Mouse (Mus musculus) neural tube, embryonic 15.5 days (tissue): ENCODE measurements at regions not wholly inside any gene's neighbourhood (a gene's known extent, or its start where the extent isn't known, plus 50 kb on each side); places are given as distances from the start of the nearest gene placed in this dataset.

Experiments
- ATAC-seq: fragments of 200-750 bp; cut with Nextera tagmentation; 2 replicates; pipeline ENCODE4 v1.8.0; 2017; ENCODE audit warnings: mild to moderate bottlenecking, moderate TSS enrichment, moderate library complexity; ENCODE audit not compliant: low FRiP score
- H3K27ac ChIP-seq: fragments of 300-500 bp; sonication (generic); replicated peaks from 2 replicates; pipeline ENCODE4 v1.5.1; 2015; ENCODE audit warnings: mild to moderate bottlenecking, inconsistent platforms
- H3K27me3 ChIP-seq: fragments of 300-500 bp; sonication (generic); replicated peaks from 2 replicates; pipeline ENCODE4 v1.6.1; 2015; ENCODE audit warnings: inconsistent platforms
- H3K36me3 ChIP-seq: fragments of 300-500 bp; sonication (generic); 2 replicates; pipeline ENCODE4 v1.6.1; 2015; ENCODE audit warnings: inconsistent platforms
- H3K4me1 ChIP-seq: fragments of 300-500 bp; sonication (generic); 2 replicates; pipeline ENCODE4 v1.6.1; 2015; ENCODE audit warnings: inconsistent platforms
- H3K4me2 ChIP-seq: fragments of 300-500 bp; sonication (generic); 2 replicates; pipeline ENCODE4 v1.6.1; 2015; ENCODE audit warnings: inconsistent platforms, mild to moderate bottlenecking, moderate library complexity
- H3K4me3 ChIP-seq: fragments of 300-500 bp; sonication (generic); replicated peaks from 2 replicates; pipeline ENCODE4 v1.5.1; 2015; ENCODE audit warnings: mild to moderate bottlenecking, inconsistent platforms
- H3K9ac ChIP-seq: fragments of 300-500 bp; sonication (generic); replicated peaks from 2 replicates; pipeline ENCODE4 v1.6.1; 2015; ENCODE audit warnings: mild to moderate bottlenecking, inconsistent platforms
- H3K9me3 ChIP-seq: fragments of 300-500 bp; sonication (generic); replicated peaks from 2 replicates; pipeline ENCODE4 v1.6.1; 2016; ENCODE audit warnings: inconsistent platforms
- WGBS: fragments of 180-500 bp; shearing (Covaris S2); methylation state at CpG from one replicate; pipeline ENCODE4 v1.1.7; 2015; ENCODE audit warnings: mixed read lengths; 5-methylcytosine and 5-hydroxymethylcytosine counted together

DNA sequence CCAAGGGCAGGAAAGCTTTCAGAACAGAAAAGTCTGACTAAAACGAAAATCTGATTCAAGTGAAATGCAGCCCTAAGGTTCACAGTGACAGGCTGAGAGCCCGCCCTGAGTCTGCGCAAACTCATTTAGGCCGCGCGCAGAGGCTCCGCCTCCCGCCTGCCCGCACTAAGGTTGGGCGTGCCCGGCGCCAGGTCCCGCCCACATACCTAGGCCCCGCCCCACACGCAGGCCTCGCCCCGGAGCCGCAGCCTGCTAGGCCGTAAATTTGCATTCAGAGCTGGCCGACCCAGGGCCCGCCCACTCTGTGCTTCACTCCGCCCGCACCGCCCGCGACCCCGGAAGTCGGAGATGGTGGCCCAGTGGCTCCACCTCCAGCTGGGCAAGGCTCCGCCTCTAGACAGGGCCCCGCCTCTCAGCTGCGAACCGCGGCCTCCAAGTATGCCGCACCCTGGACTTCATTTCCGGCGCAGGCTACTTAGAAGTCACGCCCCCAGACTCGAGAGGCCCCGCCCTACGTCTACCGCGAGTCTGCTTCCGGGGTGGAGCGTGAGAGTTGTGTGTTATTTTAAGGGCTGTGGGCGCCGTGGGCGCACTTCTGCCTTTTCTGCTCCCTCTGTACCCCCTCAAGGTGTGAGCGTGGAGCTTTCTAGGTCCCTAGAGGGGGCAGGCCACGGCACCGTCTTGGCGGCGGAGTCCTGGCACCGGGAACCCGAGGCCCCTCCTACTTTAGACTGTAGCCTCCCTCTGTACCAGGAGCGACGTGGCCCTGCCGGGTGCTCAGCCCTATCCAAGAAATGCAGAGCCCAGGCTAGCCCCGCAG lies 52.3 kb upstream of the Wnt7b start:
- H3K9ac ChIP-seq = peak overlapping the region; percentile 64
- H3K27ac ChIP-seq = peak overlapping the region; percentile 93
- WGBS = under 1% methylated on average over 58 of the region's 58 CpGs
- ATAC-seq = peak; percentile 98
- H3K9me3 ChIP-seq = no peaks in the 10 kb centered on the region
- H3K27me3 ChIP-seq = no peaks in the 10 kb centered on the region
- no peaks in the 10 kb centered on the region for H3K36me3 ChIP-seq
- peak overlapping the region; percentile 64 for H3K4me3 ChIP-seq
- peak overlapping the region; percentile 72 for H3K4me2 ChIP-seq
- H3K4me1 ChIP-seq = peaks cover 16% of the 10 kb centered on the region

DNA sequence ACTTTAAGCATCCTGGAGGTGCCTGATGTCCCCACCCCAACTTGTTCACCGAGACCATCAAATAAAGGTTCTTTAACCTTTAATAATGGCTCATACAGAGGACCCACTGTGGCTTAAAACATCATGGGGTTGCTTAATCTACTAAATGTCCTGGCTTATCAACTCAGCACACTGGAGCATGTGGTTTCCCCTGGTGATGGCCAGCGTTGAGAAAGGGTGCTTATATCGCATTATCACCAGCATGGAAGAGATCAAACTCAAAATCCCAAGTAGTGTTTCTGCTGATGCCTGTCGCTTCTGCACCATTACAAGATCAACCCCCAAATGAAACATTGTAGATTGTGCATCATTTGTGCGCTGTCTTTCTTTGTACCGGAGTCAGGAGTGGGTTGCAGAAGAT lies 53.2 kb upstream of the Wnt7b start:
- Histone ChIP-seq H3K27ac (peak overlapping the region; percentile 93), H3K36me3 (no peaks in the 10 kb centered on the region), H3K4me3 (peak overlapping the region; percentile 64), H3K9ac (no peak overlapping the region), H3K9me3 (no peaks in the 10 kb centered on the region), H3K4me2 (peak overlapping the region; percentile 72), H3K4me1 (peaks cover 16% of the 10 kb centered on the region), H3K27me3 (no peaks in the 10 kb centered on the region)
- ATAC-seq = no peak
- WGBS = 94% methylated on average over 6 of the region's 6 CpGs

DNA sequence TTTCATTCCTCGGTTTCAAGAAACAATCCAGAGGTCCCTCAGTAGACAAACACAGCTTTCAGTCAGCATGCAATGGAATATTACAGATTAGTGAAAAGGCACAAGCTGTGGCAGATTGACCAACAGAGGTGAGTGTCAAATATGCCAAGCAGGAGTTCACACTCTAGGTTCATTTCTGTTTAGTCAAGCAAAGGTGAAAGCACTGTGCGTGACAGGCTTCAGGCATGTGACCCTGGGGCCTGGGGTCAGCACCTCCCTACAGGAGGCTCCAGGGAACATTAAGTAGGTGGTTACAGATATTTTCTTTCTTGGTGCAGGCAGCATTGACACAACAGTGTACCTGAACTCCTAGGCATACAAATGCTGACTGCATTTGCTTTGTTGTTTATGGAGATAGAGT lies 57.3 kb upstream of the Wnt7b start:
- Histone ChIP-seq H3K36me3 (no peaks in the 10 kb centered on the region), H3K27me3 (no peaks in the 10 kb centered on the region; the same call in 1 of the 2 replicates), H3K4me1 (peaks cover 7% of the 10 kb centered on the region), H3K27ac (no peak overlapping the region), H3K4me3 (no peak overlapping the region), H3K9ac (no peak overlapping the region), H3K9me3 (no peaks in the 10 kb centered on the region), H3K4me2 (no peak overlapping the region)
- WGBS = 94% methylated on average over 2 of the region's 2 CpGs
- ATAC-seq = no peak

DNA sequence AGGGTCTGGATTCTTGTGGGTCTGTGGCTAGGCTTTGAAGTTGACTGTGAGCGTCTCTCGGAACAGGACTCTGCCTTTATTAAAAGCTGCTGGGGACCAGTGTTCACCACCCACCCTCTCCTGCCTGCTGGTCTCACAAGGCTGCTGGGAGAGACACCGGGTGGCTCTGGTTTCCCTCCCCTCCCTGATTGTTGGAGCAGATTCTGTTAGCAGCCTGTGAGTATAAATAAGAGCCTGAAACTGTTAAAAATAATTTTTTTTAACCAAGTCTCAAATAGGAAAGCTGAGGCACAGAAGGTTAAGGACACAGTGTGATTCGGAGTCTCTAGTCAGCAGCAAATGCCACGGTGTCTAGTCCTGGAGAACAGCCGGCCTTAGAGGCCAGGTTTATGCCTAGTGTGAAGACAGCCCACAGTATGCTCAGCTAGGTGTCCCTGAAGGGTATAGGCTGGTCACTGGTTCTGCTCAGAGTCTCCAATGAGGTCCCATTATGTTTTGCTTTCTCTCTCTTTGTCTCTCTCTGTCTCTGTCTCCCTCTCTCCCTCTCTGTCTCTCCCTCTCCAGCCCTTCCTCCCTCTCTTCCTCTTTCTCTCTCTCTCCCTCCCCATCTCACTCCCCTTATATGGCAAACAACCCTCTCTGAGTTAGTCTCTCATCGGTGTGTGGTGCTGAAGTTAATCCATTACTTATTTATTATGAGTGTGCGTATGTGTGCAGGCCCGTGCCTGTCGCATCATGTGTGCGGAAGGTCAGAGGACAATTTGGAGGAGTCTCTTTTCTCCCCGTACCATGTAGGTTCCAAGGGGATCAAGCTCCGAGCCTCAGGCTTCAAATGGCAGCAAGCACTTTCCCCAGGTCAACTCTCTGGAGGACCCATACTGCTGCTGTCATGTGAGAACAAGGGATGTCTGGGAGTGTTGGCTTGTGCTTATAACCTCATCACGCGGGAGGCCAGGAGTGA lies 59.1 kb upstream of the Wnt7b start:
- 78% methylated on average over 15 of the region's 15 CpGs for WGBS
- no peak for ATAC-seq
- H3K4me3 ChIP-seq = no peak overlapping the region
- H3K9ac ChIP-seq = no peak overlapping the region
- H3K36me3 ChIP-seq = no peaks in the 10 kb centered on the region
- peaks cover 5% of the 10 kb centered on the region; the same call in 1 of the 2 replicates for H3K27me3 ChIP-seq
- peaks cover 17% of the 10 kb centered on the region for H3K4me1 ChIP-seq
- H3K9me3 ChIP-seq = no peaks in the 10 kb centered on the region
- H3K4me2 ChIP-seq = no peak overlapping the region
- H3K27ac ChIP-seq = no peak overlapping the region

DNA sequence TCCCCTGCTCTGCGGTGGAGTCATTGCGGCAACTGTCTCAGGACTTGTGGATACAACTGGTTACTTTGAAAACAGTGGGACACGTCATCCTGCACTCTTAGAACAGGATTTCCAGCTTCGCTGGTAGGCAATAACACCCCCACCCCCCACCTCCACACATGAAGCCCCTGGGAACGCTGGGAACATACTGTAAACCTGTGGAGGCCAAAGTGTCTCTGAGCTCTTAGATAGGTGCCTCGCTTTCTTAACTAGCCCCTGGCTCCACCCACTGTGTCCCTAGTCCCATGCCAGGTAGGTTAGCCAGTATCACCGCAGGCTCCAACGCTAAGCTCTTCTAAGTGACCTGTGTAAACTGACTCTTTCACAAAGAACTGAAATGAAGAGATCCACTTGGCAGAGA lies 63.1 kb upstream of the Wnt7b start:
- peak overlapping the region; percentile 58; the same call in 1 of the 2 replicates for H3K9ac ChIP-seq
- no peaks in the 10 kb centered on the region for H3K36me3 ChIP-seq
- H3K27ac ChIP-seq = peak overlapping the region; percentile 85
- 0 out of 2 replicates have a peak overlapping the region, but pooled peaks have one; percentile 39 for H3K4me3 ChIP-seq
- no peaks in the 10 kb centered on the region for H3K9me3 ChIP-seq
- peak overlapping the region; percentile 65 for H3K4me2 ChIP-seq
- peaks cover 5% of the 10 kb centered on the region; the same call in 1 of the 2 replicates for H3K27me3 ChIP-seq
- WGBS = 45% methylated on average over 8 of the region's 8 CpGs
- ATAC-seq = no peak
- H3K4me1 ChIP-seq = peaks cover 28% of the 10 kb centered on the region

DNA sequence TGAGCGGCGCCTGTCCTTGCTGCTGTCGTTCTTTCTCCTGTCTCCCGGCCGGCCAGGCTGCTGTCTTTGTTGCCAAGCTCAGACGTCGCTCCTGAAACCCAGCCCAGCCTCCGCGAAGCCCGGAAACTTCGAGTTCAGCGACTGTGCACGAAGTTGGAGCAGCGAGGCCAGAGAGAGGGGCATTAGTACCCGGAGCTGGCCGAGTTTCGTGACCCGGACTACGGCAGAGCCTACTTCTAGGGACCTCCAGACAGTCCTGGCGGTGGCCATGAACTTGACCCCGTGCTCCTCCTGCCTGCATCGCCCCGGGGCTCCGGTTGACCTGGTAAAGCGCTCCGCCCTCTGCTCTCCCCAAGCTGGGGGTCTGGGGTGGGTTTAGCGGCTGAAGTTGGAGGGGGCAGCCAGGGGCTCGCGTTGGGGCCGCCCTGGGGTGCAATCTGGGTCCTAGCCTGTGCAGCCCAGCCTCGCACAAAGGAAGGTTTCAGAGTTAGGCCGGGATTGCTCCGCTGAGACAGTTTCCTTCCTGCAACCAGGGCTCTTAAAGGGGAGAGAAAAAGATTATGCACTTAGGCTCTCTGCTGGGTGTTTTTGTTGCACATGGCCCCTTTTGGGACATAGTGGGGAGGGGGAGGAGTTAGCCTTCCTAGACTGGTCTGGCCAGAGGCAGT lies 63.8 kb upstream of the Wnt7b start:
- Histone ChIP-seq H3K27me3 (peaks cover 5% of the 10 kb centered on the region; the same call in 1 of the 2 replicates), H3K36me3 (no peaks in the 10 kb centered on the region), H3K4me2 (peak overlapping the region; percentile 65), H3K9ac (peak overlapping the region; percentile 58), H3K27ac (peak overlapping the region; percentile 85), H3K9me3 (no peaks in the 10 kb centered on the region), H3K4me1 (peaks cover 33% of the 10 kb centered on the region), H3K4me3 (peak overlapping the region; percentile 39)
- peak; percentile 54; the same call in 1 of the 2 replicates for ATAC-seq
- 2% methylated on average over 33 of the region's 33 CpGs for WGBS

DNA sequence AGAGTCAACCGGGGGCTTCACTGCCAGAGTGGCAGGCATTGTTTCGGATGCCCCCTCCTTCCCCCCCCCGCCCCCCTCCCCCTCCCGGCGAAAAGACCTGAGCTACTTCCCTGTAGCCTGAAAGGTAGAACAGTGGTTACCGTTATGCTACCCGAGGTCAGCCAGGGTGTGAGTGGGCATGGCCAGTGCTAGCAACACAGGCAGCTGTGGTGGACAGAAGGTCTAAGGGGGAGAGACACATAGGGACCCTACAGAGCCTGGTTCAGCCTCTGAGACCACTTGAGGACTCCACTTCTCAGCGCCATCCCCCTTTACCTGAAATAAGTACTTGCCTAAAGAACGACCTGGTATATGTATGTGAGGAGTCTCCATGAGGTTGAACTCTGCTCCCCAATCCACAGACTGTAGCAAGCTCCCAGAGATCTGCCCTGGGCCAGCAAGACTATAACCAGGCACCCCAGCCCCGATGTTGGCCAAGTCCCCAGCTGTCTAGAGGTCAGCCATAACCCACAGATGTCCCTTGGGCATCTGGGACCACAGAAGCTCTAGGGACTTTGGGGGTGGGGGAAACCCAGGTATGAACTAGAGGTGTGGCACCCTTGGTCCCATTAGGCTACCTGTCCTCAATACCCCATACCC lies 64.5 kb upstream of the Wnt7b start:
- peak overlapping the region; percentile 39 for H3K4me3 ChIP-seq
- H3K4me1 ChIP-seq = peaks cover 39% of the 10 kb centered on the region
- H3K36me3 ChIP-seq = no peaks in the 10 kb centered on the region
- H3K9ac ChIP-seq = peak overlapping the region; percentile 58; the same call in 1 of the 2 replicates
- peak overlapping the region; percentile 85 for H3K27ac ChIP-seq
- peak; percentile 32; the same call in 1 of the 2 replicates for ATAC-seq
- no peaks in the 10 kb centered on the region for H3K9me3 ChIP-seq
- peak overlapping the region; percentile 65 for H3K4me2 ChIP-seq
- H3K27me3 ChIP-seq = peaks cover 5% of the 10 kb centered on the region; the same call in 1 of the 2 replicates
- WGBS = 30% methylated on average over 10 of the region's 10 CpGs

DNA sequence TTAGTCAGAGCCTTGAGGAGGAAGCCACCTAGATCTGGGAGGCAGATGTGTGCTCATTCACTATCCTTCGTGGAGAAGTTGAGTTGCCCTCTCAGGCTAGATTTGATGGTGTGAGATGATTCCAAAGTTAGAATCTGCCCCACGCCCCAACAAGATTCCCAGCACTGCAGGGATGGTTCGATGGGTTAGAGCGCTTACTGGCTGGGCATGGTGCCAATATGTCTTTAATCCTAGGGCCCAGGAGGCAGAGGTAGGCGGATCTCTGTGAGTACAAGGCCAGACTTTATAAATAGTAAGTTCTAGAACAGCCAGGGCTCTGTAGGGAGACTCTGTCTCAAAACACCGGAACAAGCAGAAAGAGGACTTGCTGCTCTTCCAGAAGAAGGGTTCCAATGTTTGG lies 65.3 kb upstream of the Wnt7b start:
- Histone ChIP-seq H3K9me3 (no peaks in the 10 kb centered on the region), H3K4me3 (no peak overlapping the region), H3K4me2 (no peak overlapping the region), H3K27ac (no peak overlapping the region), H3K27me3 (peaks cover 5% of the 10 kb centered on the region; the same call in 1 of the 2 replicates), H3K36me3 (no peaks in the 10 kb centered on the region), H3K9ac (no peak overlapping the region), H3K4me1 (peaks cover 48% of the 10 kb centered on the region)
- no peak for ATAC-seq
- WGBS = 71% methylated on average over 6 of the region's 6 CpGs

DNA sequence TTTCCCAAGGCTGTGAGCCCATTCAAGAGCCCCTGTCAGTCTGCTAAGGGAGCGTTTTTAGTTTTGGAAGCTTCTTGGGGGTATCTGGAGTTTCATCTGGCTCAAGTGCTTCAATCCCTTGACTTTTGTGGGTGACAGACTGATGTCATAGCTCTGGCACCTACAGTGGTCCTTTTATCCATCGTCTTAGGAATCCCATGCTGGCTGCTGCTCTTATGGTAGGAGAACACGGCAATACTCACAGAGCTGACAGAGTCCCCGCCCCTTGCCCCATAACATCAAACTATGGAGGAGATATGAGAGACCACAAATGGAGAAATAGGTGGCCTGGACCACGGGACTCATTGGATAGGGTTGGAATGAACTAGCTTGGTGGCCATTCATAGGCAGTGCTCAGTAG lies 68.0 kb upstream of the Wnt7b start:
- Histone ChIP-seq H3K4me1 (peaks cover 67% of the 10 kb centered on the region), H3K27ac (no peak overlapping the region), H3K9ac (no peak overlapping the region), H3K36me3 (no peaks in the 10 kb centered on the region), H3K27me3 (no peaks in the 10 kb centered on the region), H3K9me3 (no peaks in the 10 kb centered on the region), H3K4me3 (no peak overlapping the region), H3K4me2 (no peak overlapping the region)
- ATAC-seq = no peak
- WGBS = 85% methylated on average over 5 of the region's 5 CpGs

DNA sequence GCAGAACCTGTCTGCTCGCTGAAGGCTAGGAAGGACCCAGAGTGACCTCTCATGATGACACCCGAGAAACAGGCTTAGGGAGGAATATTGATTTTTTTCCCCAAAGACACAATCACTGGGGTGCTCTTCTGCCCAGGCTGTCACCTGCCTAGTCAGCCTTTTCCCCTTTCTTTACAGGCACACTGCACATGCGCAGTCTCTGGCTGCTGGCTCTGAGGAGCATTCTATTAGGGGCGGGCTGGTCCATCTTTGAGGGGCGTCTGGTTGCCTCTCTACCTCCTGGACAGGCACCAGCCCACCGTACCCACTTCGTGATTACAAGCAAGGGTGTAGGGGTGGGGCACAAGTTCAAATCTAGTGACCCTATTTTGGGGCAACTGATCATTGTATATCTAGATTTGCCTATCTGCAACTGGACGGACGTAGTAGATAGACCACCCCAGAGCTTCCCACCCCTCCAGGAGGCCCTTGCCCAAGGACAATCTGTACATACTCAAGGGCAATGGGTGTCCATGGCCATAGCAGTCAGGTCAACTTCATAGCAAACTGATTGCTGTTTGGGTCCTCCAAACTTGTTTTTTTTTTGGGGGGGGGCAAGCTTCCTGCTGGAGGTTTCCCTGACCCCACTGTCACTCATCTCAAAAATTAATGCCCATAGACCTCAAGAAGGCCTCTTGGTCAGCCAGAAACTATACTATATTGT lies 69.6 kb upstream of the Wnt7b start:
- no peak overlapping the region for H3K9ac ChIP-seq
- H3K36me3 ChIP-seq = no peaks in the 10 kb centered on the region
- peak overlapping the region; percentile 75 for H3K4me2 ChIP-seq
- WGBS = 59% methylated on average over 9 of the region's 9 CpGs
- H3K9me3 ChIP-seq = no peaks in the 10 kb centered on the region
- peaks cover 62% of the 10 kb centered on the region for H3K4me1 ChIP-seq
- no peak for ATAC-seq
- peak overlapping the region; percentile 100 for H3K27ac ChIP-seq
- no peak overlapping the region for H3K4me3 ChIP-seq
- H3K27me3 ChIP-seq = no peaks in the 10 kb centered on the region
